Mouse (Mus musculus) MEL (cell line): Measurements from ENCODE around the gene Aldh3b1. TPM values are rescaled to one million over a fixed set of nuclear protein-coding genes. Genes with fewer than 3 reads are reported as not detected.

ENCODE experiments used
- DNase-seq: peaks from one replicate; pipeline ENCODE4 v3.0.0; 2011; ENCODE audit warnings: low read depth, low spot score
- H3K27ac ChIP-seq: 2 replicates; pipeline ENCODE4 v1.5.1; 2012; ENCODE audit warnings: low read depth, mild to moderate bottlenecking, control low read depth, low read length, moderate library complexity; ENCODE audit not compliant: control insufficient read depth
- H3K27me3 ChIP-seq, 2 experiments: fragments of 150-350 bp in 1 of 2; sonication (generic) in 1 of 2; 2 replicates each; pipeline ENCODE4 v1.6.1; 2012; ENCODE audit warnings: low read length in 2 of 2, mild to moderate bottlenecking in 2 of 2, improper control_type of control experiment in 1 of 2, moderate library complexity in 1 of 2; ENCODE audit not compliant: insufficient read depth in 2 of 2, control insufficient read depth in 1 of 2
- H3K36me3 ChIP-seq, 2 experiments: 2 replicates each; pipeline ENCODE4 v1.6.1; 2012 to 2014; ENCODE audit warnings: low read length in 2 of 2, improper control_type of control experiment in 1 of 2, inconsistent platforms in 1 of 2, mild to moderate bottlenecking in 1 of 2; ENCODE audit not compliant: insufficient read depth in 2 of 2, control insufficient read depth in 1 of 2
- H3K4me1 ChIP-seq, 2 experiments: fragments of 150-350 bp in 1 of 2; sonication (generic) in 1 of 2; 2 replicates each; pipeline ENCODE4 v1.6.1; 2012; ENCODE audit warnings: low read length in 2 of 2, improper control_type of control experiment in 1 of 2, mild to moderate bottlenecking in 1 of 2; ENCODE audit not compliant: insufficient read depth in 2 of 2, control insufficient read depth in 1 of 2
- H3K4me3 ChIP-seq, 2 experiments: fragments of 150-350 bp in 1 of 2; sonication (generic) in 1 of 2; 2 replicates each; pipeline ENCODE4 v1.5.1; 2012; ENCODE audit warnings: low read depth in 2 of 2, low read length in 2 of 2, mild to moderate bottlenecking in 2 of 2, moderate library complexity in 2 of 2, control low read depth in 1 of 2, improper control_type of control experiment in 1 of 2; ENCODE audit not compliant: control insufficient read depth in 1 of 2, insufficient read depth in 1 of 2
- H3K79me2 ChIP-seq: 2 replicates; pipeline ENCODE4 v1.6.1; 2012; ENCODE audit warnings: mild to moderate bottlenecking, low read length, moderate library complexity; ENCODE audit not compliant: control insufficient read depth, poor library complexity, insufficient read depth
- H3K9ac ChIP-seq: 2 replicates; pipeline ENCODE4 v1.6.1; 2012; ENCODE audit warnings: low read depth, mild to moderate bottlenecking, control low read depth, low read length, moderate library complexity; ENCODE audit not compliant: control insufficient read depth, poor library complexity, severe bottlenecking
- H3K9me3 ChIP-seq: fragments of 150-350 bp; sonication (generic); replicated peaks from 2 replicates; pipeline ENCODE4 v1.6.1; 2012; ENCODE audit warnings: mild to moderate bottlenecking, low read length, improper control_type of control experiment, moderate library complexity; ENCODE audit not compliant: insufficient read depth
- BHLHE40 ChIP-seq: IDR thresholded peaks from 2 replicates; pipeline ENCODE4 v1.6.1; 2012; ENCODE audit warnings: low read depth, mild to moderate bottlenecking, inconsistent platforms, low read length, improper control_type of control experiment, borderline replicate concordance
- CHD1 ChIP-seq: IDR thresholded peaks from 2 replicates; pipeline ENCODE4 v1.6.1; 2012; ENCODE audit warnings: low read depth, mild to moderate bottlenecking, inconsistent platforms, low read length, improper control_type of control experiment
- CHD2 ChIP-seq: IDR thresholded peaks from 2 replicates; pipeline ENCODE4 v1.6.1; 2011; ENCODE audit warnings: low read length, improper control_type of control experiment
- CTCF ChIP-seq, 3 experiments: IDR thresholded peaks in 2 of 3; conservative IDR thresholded peaks in 1 of 3; 2 replicates each; pipeline ENCODE4 v1.5.1; 2011 to 2012; ENCODE audit warnings: low read length in 3 of 3, low read depth in 2 of 3, mild to moderate bottlenecking in 2 of 3, improper control_type of control experiment in 1 of 3, inconsistent platforms in 1 of 3, mixed read lengths in 1 of 3, moderate library complexity in 1 of 3; ENCODE audit not compliant: control insufficient read depth in 1 of 3, insufficient read depth in 1 of 3, poor library complexity in 1 of 3, severe bottlenecking in 1 of 3
- E2F4 ChIP-seq: IDR thresholded peaks from 2 replicates; pipeline ENCODE4 v1.6.1; 2011; ENCODE audit warnings: low read depth, low read length, improper control_type of control experiment, borderline replicate concordance
- ELF1 ChIP-seq: IDR thresholded peaks from 2 replicates; pipeline ENCODE4 v1.6.1; 2014; ENCODE audit warnings: low read depth, mild to moderate bottlenecking, inconsistent platforms, low read length, improper control_type of control experiment, moderate library complexity
- ETS1 ChIP-seq: IDR thresholded peaks from 2 replicates; pipeline ENCODE4 v1.6.1; 2012; ENCODE audit warnings: low read depth, mild to moderate bottlenecking, inconsistent platforms, low read length, improper control_type of control experiment, moderate library complexity
- GABPA ChIP-seq: IDR thresholded peaks from 2 replicates; pipeline ENCODE4 v1.6.1; 2012; ENCODE audit warnings: low read depth, mild to moderate bottlenecking, inconsistent platforms, low read length, improper control_type of control experiment, moderate library complexity
- JUND ChIP-seq: IDR thresholded peaks from 2 replicates; pipeline ENCODE4 v1.6.1; 2011; ENCODE audit warnings: low read depth, mild to moderate bottlenecking, improper control_type of control experiment, low read length
- KAT2A ChIP-seq: conservative IDR thresholded peaks from 2 replicates; pipeline ENCODE4 v1.6.1; 2012; ENCODE audit warnings: low read depth, low read length, improper control_type of control experiment, inconsistent platforms
- MAX ChIP-seq: IDR thresholded peaks from 2 replicates; pipeline ENCODE4 v1.6.1; 2011; ENCODE audit warnings: low read length, improper control_type of control experiment
- MYB ChIP-seq: IDR thresholded peaks from 2 replicates; pipeline ENCODE4 v1.6.1; 2011; ENCODE audit warnings: mild to moderate bottlenecking, low read depth, low read length, improper control_type of control experiment
- MYC ChIP-seq: IDR thresholded peaks from 2 replicates; pipeline ENCODE4 v1.6.1; 2011; ENCODE audit warnings: low read depth, mild to moderate bottlenecking, low read length, improper control_type of control experiment, moderate library complexity
- POLR2A ChIP-seq, 2 experiments: IDR thresholded peaks; 2 replicates each; pipeline ENCODE4 v1.6.1; 2011 to 2012; ENCODE audit warnings: low read length in 2 of 2, mild to moderate bottlenecking in 2 of 2, control low read depth in 1 of 2, improper control_type of control experiment in 1 of 2, low read depth in 1 of 2, moderate library complexity in 1 of 2; ENCODE audit not compliant: control insufficient read depth in 1 of 2, insufficient read depth in 1 of 2, poor library complexity in 1 of 2
- POLR2AphosphoS5 ChIP-seq: IDR thresholded peaks from 2 replicates; pipeline ENCODE4 v1.6.1; 2012; ENCODE audit warnings: low read depth, borderline replicate concordance, mild to moderate bottlenecking, inconsistent platforms, low read length, moderate library complexity, mixed read lengths
- RAD21 ChIP-seq: IDR thresholded peaks from 2 replicates; pipeline ENCODE4 v1.6.1; 2011; ENCODE audit warnings: mild to moderate bottlenecking, low read depth, low read length, improper control_type of control experiment
- RCOR1 ChIP-seq: IDR thresholded peaks from 2 replicates; pipeline ENCODE4 v1.6.1; 2012; ENCODE audit warnings: low read depth, mild to moderate bottlenecking, inconsistent platforms, low read length, improper control_type of control experiment
- SMC3 ChIP-seq: IDR thresholded peaks from 2 replicates; pipeline ENCODE4 v1.6.1; 2011; ENCODE audit warnings: low read depth, low read length, improper control_type of control experiment
- TAL1 ChIP-seq: IDR thresholded peaks from 2 replicates; pipeline ENCODE4 v1.6.1; 2012; ENCODE audit warnings: mild to moderate bottlenecking, inconsistent platforms, low read length, moderate library complexity, mixed read lengths
- TBP ChIP-seq: IDR thresholded peaks from 2 replicates; pipeline ENCODE4 v1.8.0; 2011; ENCODE audit warnings: low read depth, low read length, improper control_type of control experiment
- USF1 ChIP-seq: IDR thresholded peaks from 2 replicates; pipeline ENCODE4 v1.6.1; 2014; ENCODE audit warnings: low read depth, mild to moderate bottlenecking, inconsistent platforms, low read length, improper control_type of control experiment, moderate library complexity
- USF2 ChIP-seq, 2 experiments: IDR thresholded peaks; 2 replicates each; pipeline ENCODE4 v1.6.1; 2011 to 2012; ENCODE audit warnings: improper control_type of control experiment in 2 of 2, low read length in 2 of 2, borderline replicate concordance in 1 of 2, inconsistent platforms in 1 of 2, low read depth in 1 of 2, mild to moderate bottlenecking in 1 of 2; ENCODE audit not compliant: insufficient read depth in 1 of 2
- ZKSCAN1 ChIP-seq: IDR thresholded peaks from 2 replicates; pipeline ENCODE4 v1.6.1; 2012; ENCODE audit warnings: low read depth, mild to moderate bottlenecking, inconsistent platforms, low read length, improper control_type of control experiment, moderate library complexity
- ZMIZ1 ChIP-seq: IDR thresholded peaks from 2 replicates; pipeline ENCODE4 v1.6.1; 2012; ENCODE audit warnings: low read depth, mild to moderate bottlenecking, inconsistent platforms, low read length, improper control_type of control experiment, moderate library complexity
- ZNF384 ChIP-seq: IDR thresholded peaks from 2 replicates; pipeline ENCODE4 v1.6.1; 2012; ENCODE audit warnings: low read depth, mild to moderate bottlenecking, inconsistent platforms, low read length, improper control_type of control experiment
- polyA plus RNA-seq, 2 experiments: library from polyadenylated mRNA; stranded (reverse) in 1 of 2; unstranded in 1 of 2; fragments of >175 nt in 1 of 2; fragments of >200 nt in 1 of 2; gene quantifications; 2 replicates each; pipeline versions ENCODE4 v1.2.1 to v1.2.4; 2012; ENCODE audit warnings: low replicate concordance in 2 of 2, low read depth in 1 of 2; ENCODE audit not compliant: insufficient read length in 2 of 2, insufficient read depth in 1 of 2, missing spikeins in 1 of 2
- total RNA-seq: library from RNA; depleted of rRNA; stranded (reverse); fragments of 300-350 nt; gene quantifications from 2 replicates; pipeline ENCODE4 v1.2.3, GENCODE M21; 2012

Gene Aldh3b1
- total and polyA plus RNA-seq, 3 experiments: 0.08 to 0.10 TPM; not detected in 1

DNA sequence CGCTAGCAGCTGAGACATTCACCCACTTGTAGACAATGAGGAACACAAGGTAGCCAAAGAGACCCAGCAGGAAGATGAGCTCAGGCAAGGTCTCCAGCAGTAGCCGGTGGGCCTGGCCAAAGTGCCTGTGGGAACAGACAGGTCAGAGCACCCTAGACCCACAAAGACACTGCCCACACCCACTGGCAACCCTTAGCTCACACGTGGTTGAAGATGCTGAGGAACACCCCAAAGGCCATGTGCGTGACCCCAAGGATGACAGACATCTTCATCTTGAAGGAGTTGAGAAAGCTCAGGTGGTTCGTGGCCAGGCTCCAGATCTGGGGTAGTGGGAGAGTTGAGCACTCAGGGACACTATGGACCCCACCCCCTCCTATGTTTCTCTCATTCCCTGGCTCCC, 32.1 kb downstream of the Aldh3b1 start:
- no peak for TF ChIP-seq POLR2A (IDR thresholded peaks at IDR 0.05; ENCODE audit: control insufficient read depth in 1 of 2, insufficient read depth in 1 of 2, low read depth in 1 of 2, low read length in 2 of 2, poor library complexity in 1 of 2)
- TF ChIP-seq KAT2A: no peak
- TF ChIP-seq USF1: no peak
- TF ChIP-seq RAD21: no peak
- no peak for TF ChIP-seq BHLHE40
- TF ChIP-seq CTCF (IDR thresholded peaks at IDR 0.05 in 2 of 3, conservative IDR thresholded peaks at IDR 0.05 in 1 of 3; ENCODE audit: control insufficient read depth in 1 of 3, insufficient read depth in 1 of 3, low read depth in 2 of 3, low read length in 3 of 3, poor library complexity in 1 of 3, severe bottlenecking in 1 of 3): no peak
- no peak for TF ChIP-seq ZKSCAN1
- no peak for TF ChIP-seq ELF1
- no peak for TF ChIP-seq CHD1
- TF ChIP-seq SMC3: no peak
- TF ChIP-seq E2F4: no peak
- no peak for TF ChIP-seq USF2 (IDR thresholded peaks at IDR 0.05; ENCODE audit: borderline replicate concordance in 1 of 2, insufficient read depth in 1 of 2, low read depth in 1 of 2, low read length in 2 of 2)
- no peak for TF ChIP-seq MYB
- TF ChIP-seq TAL1: no peak
- TF ChIP-seq MAX: no peak
- TF ChIP-seq POLR2AphosphoS5: no peak
- TF ChIP-seq JUND: no peak
- TF ChIP-seq TBP: no peak
- TF ChIP-seq MYC: no peak
- no peak for TF ChIP-seq ETS1
- no peaks in the 10 kb centered on the region; a peak in 1 of 4 replicates for H3K36me3 ChIP-seq

DNA sequence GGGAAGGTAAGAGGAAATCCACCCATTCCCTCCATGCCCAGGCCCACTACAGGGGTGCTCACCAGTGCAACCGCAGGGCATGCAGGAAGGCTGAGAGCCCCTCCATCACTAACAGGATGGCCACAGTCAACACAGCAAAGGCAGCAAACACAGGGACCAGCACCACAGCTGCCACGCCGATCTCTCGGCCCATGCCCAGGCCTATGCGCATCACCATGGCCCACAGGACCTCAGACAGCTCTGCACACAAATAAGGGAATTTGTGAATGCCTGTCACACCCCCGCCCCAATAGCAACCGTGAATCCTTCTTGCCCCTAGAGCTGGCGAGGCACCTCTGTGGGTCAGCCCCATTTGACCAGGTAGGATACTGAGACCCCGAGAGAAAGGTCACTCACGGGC, 33.4 kb downstream of the Aldh3b1 start:
- Histone ChIP-seq H3K9me3 (no peaks in the 10 kb centered on the region), H3K27ac (no peak overlapping the region), H3K79me2 (no peaks in the 10 kb centered on the region), H3K27me3 (no peaks in the 10 kb centered on the region), H3K36me3 (no peaks in the 10 kb centered on the region; a peak in 2 of 4 replicates), H3K4me1 (no peaks in the 10 kb centered on the region), H3K4me3 (no peak overlapping the region)
- no peak for DNase-seq
- TF ChIP-seq BHLHE40 (no peak), RCOR1 (no peak), ZNF384 (no peak), CHD2 (no peak), GABPA (no peak), ZMIZ1 (no peak), E2F4 (no peak)
- TF ChIP-seq, all 39 proteins: peak for 0
- H3K9ac ChIP-seq: no peak overlapping the region

More for the DNA sequence above, 32.1 kb downstream of the Aldh3b1 start:
- Histone ChIP-seq H3K79me2 (no peaks in the 10 kb centered on the region), H3K9ac (no peak overlapping the region), H3K27ac (no peak overlapping the region), H3K4me3 (no peak overlapping the region), H3K27me3 (no peaks in the 10 kb centered on the region), H3K4me1 (no peaks in the 10 kb centered on the region), H3K9me3 (no peaks in the 10 kb centered on the region)
- no peak for DNase-seq
